ENCODE assay signal across 27 mouse cellular contexts in genomic region chr3:139311721-139312120, GRCm38 (mm10).
DNase-seq lines count a peak whose midpoint lies in the region; TF ChIP-seq lines count a peak whose summit lies in the region.
"Had no signal": no experiment of that assay in that cellular context is flagged by ENCODE, and none has a peak within 500 bp of the region (broad histone marks: within the 10 kb centered on the region; RNA-seq: fewer than 3 reads in every experiment).

No protein-coding gene starts in this region.

- peak; percentile 5 for DNase-seq in layer of hippocampus, adult 11-12 months (ENCODE audit: low spot score)
- no peak for DNase-seq in layer of hippocampus, postnatal 25 days (ENCODE audit: extremely low spot score in 1 of 2, low spot score in 1 of 2)
- peak; percentile 61 for DNase-seq in right cerebral cortex, adult 18-20 months
- no peak for DNase-seq in right cerebral cortex, postnatal 14 days
- DNase-seq in layer of hippocampus, adult 9-11 months = peak; percentile 14
- peak; percentile 27 to 45 for DNase-seq in left cerebral cortex, postnatal 36 days (ENCODE audit: low spot score in 2 of 2)
- no peak for DNase-seq in adrenal gland, postnatal 10 days
- DNase-seq in gastrocnemius, adult 2 months = no peak
- DNase-seq: adrenal gland, postnatal 25 days; cerebellum, adult 2 months; cerebellum, postnatal 14 days; gastrocnemius, postnatal 14 days; heart, postnatal 14 days; kidney, adult 8-10 months; kidney, postnatal 4 days; liver, postnatal 0 days; lung, postnatal 4 days; thymus, postnatal 4 days had no signal

- no peak overlapping the region for H3K27ac ChIP-seq in gastrocnemius, adult 2 months
- H3K27ac ChIP-seq: forebrain, embryonic 12.5 days; hindbrain, embryonic 10.5 days; kidney, postnatal 0 days; liver, embryonic 12.5 days; midbrain, embryonic 12.5 days; neural tube, embryonic 12.5 days had no signal

- TF ChIP-seq CTCF in gastrocnemius, adult 2 months (IDR thresholded peaks at IDR 0.05) = no peak

- no peak overlapping the region for H3K4me3 ChIP-seq in gastrocnemius, adult 2 months
- H3K4me3 ChIP-seq: erythroblast, embryonic 14.5 days; forebrain, embryonic 12.5 days; hindbrain, embryonic 10.5 days; liver, embryonic 12.5 days; megakaryocyte, embryonic 14.5 days; midbrain, embryonic 12.5 days; myocyte; neural tube, embryonic 12.5 days had no signal

- intact Hi-C loops in left cerebral cortex, postnatal 36 days (cut with DNase I) = no loop called here
- intact Hi-C loops in gastrocnemius, adult 2 months (cut with DNase I) = no loop called here

Comparison
In these comparisons a context has a peak if more than half of its experiments do, and no peak if none do; other contexts are left out.
1. DNase-seq: peak in layer of hippocampus, adult 11-12 months (single experiment), right cerebral cortex, adult 18-20 months (single experiment), layer of hippocampus, adult 9-11 months (single experiment) and left cerebral cortex, postnatal 36 days (2 of 2); none in layer of hippocampus, postnatal 25 days (0 of 2), right cerebral cortex, postnatal 14 days (single experiment), adrenal gland, postnatal 10 days (single experiment) and gastrocnemius, adult 2 months (single experiment).